Mouse (Mus musculus): Measurements from ENCODE around the gene Mesd.

- TF ChIP-seq CTCF (IDR thresholded peaks at IDR 0.05; ENCODE audit: low read depth) (no peak), EP300 (IDR thresholded peaks at IDR 0.05; ENCODE audit: low read depth) (no peak)
Observed at GRCm38 (mm10) chr7:83901425-83901824, 17.2 kb downstream of the Mesd start.
